Mouse (Mus musculus) midbrain, embryonic 12.5 days (tissue): Measurements from ENCODE around the gene Cyp2w1. TPM values are rescaled to one million over a fixed set of nuclear protein-coding genes. Genes with fewer than 3 reads are reported as not detected.
"Not testable (repeated sequence)": the region's sequence is repeated elsewhere in the genome, so short reads cannot be mapped to it uniquely, and the experiment has no call there.

Experiments
- ATAC-seq: fragments of 200-750 bp; cut with Nextera tagmentation; 2 replicates; pipeline ENCODE4 v1.8.0; 2017; ENCODE audit warnings: low read depth, moderate TSS enrichment, moderate library complexity; ENCODE audit not compliant: low FRiP score
- H3K27ac ChIP-seq: fragments of 300-500 bp; sonication (generic); replicated peaks from 2 replicates; pipeline ENCODE4 v1.5.1; 2016; ENCODE audit warnings: mild to moderate bottlenecking
- H3K27me3 ChIP-seq: fragments of 300-500 bp; sonication (generic); 2 replicates; pipeline ENCODE4 v1.6.1; 2016; ENCODE audit warnings: mild to moderate bottlenecking
- H3K36me3 ChIP-seq: fragments of 300-500 bp; sonication (generic); 2 replicates; pipeline ENCODE4 v1.6.1; 2016
- H3K4me1 ChIP-seq: fragments of 300-500 bp; sonication (generic); 2 replicates; pipeline ENCODE4 v1.6.1; 2016
- H3K4me2 ChIP-seq: fragments of 300-500 bp; sonication (generic); replicated peaks from 2 replicates; pipeline ENCODE4 v1.6.1; 2016; ENCODE audit warnings: mild to moderate bottlenecking, moderate library complexity
- H3K4me3 ChIP-seq: fragments of 300-500 bp; sonication (generic); 2 replicates; pipeline ENCODE4 v1.5.1; 2016; ENCODE audit warnings: mild to moderate bottlenecking
- H3K9ac ChIP-seq: fragments of 300-500 bp; sonication (generic); replicated peaks from 2 replicates; pipeline ENCODE4 v1.6.1; 2016; ENCODE audit warnings: mild to moderate bottlenecking, moderate library complexity
- H3K9me3 ChIP-seq: fragments of 300-500 bp; sonication (generic); 2 replicates; pipeline ENCODE4 v1.6.1; 2016; ENCODE audit warnings: mild to moderate bottlenecking
- WGBS: fragments of 180-500 bp; shearing (Covaris S2); methylation state at CpG from one replicate; pipeline ENCODE4 v1.1.7; 2016; 5-methylcytosine and 5-hydroxymethylcytosine counted together
- polyA plus RNA-seq: library from polyadenylated mRNA; unstranded; fragments of >200 nt; fragmentation: Nextera tagmentation; extraction: Ambion mirVana; gene quantifications from 2 replicates; pipeline ENCODE4 v1.2.1, GENCODE M21; 2016

Cyp2w1 gene
- polyA plus RNA-seq, 1 experiment from 2014 or later = 0.20 TPM

- Histone ChIP-seq H3K4me3 (no peak overlapping the region), H3K27me3 (no peaks in the 10 kb centered on the region), H3K4me2 (no peak overlapping the region), H3K36me3 (no peaks in the 10 kb centered on the region), H3K9ac (no peak overlapping the region), H3K9me3 (no peaks in the 10 kb centered on the region), H3K4me1 (peaks cover 8% of the 10 kb centered on the region; the same call in 1 of the 2 replicates), H3K27ac (no peak overlapping the region)
- WGBS = 67% methylated on average over 6 of the region's 6 CpGs
- no peak for ATAC-seq
These were observed 37.3 kb downstream of the Cyp2w1 start for GRCm38 (mm10) chr5:139389676-139390061.

GRCm38 (mm10) chr5:139390324-139391119 is 38.1 kb downstream of the Cyp2w1 start:
- 76% methylated on average over 5 of the region's 5 CpGs for WGBS
- not testable (repeated sequence) for H3K36me3 ChIP-seq, H3K9me3 ChIP-seq, H3K4me1 ChIP-seq, H3K27me3 ChIP-seq, H3K27ac ChIP-seq, ATAC-seq, H3K9ac ChIP-seq, H3K4me3 ChIP-seq, H3K4me2 ChIP-seq

- WGBS = 87% methylated on average over 11 of the region's 11 CpGs
- Histone ChIP-seq H3K4me1 (peaks cover 5% of the 10 kb centered on the region; the same call in 1 of the 2 replicates), H3K27me3 (no peaks in the 10 kb centered on the region), H3K4me3 (no peak overlapping the region), H3K9ac (no peak overlapping the region), H3K4me2 (no peak overlapping the region), H3K27ac (no peak overlapping the region), H3K36me3 (no peaks in the 10 kb centered on the region), H3K9me3 (no peaks in the 10 kb centered on the region)
- ATAC-seq = no peak
These were observed 39.0 kb downstream of the Cyp2w1 start for GRCm38 (mm10) chr5:139391309-139391990.

- Histone ChIP-seq H3K9ac (no peak overlapping the region), H3K4me1 (peaks cover 5% of the 10 kb centered on the region; the same call in 1 of the 2 replicates), H3K9me3 (no peaks in the 10 kb centered on the region), H3K36me3 (no peaks in the 10 kb centered on the region), H3K4me3 (no peak overlapping the region), H3K27me3 (no peaks in the 10 kb centered on the region), H3K4me2 (no peak overlapping the region), H3K27ac (no peak overlapping the region)
- 95% methylated on average over 37 of the region's 37 CpGs for WGBS
- no peak for ATAC-seq
These were observed 40.1 kb downstream of the Cyp2w1 start for GRCm38 (mm10) chr5:139392219-139393196.

- no peaks in the 10 kb centered on the region for H3K9me3 ChIP-seq
- peaks cover 7% of the 10 kb centered on the region; the same call in 1 of the 2 replicates for H3K4me1 ChIP-seq
- no peaks in the 10 kb centered on the region for H3K27me3 ChIP-seq
- H3K27ac ChIP-seq = no peak overlapping the region
- ATAC-seq = no peak
- H3K4me3 ChIP-seq = no peak overlapping the region
- H3K9ac ChIP-seq = no peak overlapping the region
- no peak overlapping the region for H3K4me2 ChIP-seq
- H3K36me3 ChIP-seq = no peaks in the 10 kb centered on the region
- WGBS = 91% methylated on average over 16 of the region's 16 CpGs
These were observed 40.8 kb downstream of the Cyp2w1 start for GRCm38 (mm10) chr5:139393197-139393588.

- 57% methylated on average over 7 of the region's 7 CpGs for WGBS
- H3K4me3 ChIP-seq = no peak overlapping the region
- H3K4me2 ChIP-seq = no peak overlapping the region
- H3K9me3 ChIP-seq = no peaks in the 10 kb centered on the region
- no peaks in the 10 kb centered on the region for H3K27me3 ChIP-seq
- H3K36me3 ChIP-seq = no peaks in the 10 kb centered on the region
- H3K9ac ChIP-seq = no peak overlapping the region
- no peak overlapping the region for H3K27ac ChIP-seq
- peaks cover 8% of the 10 kb centered on the region; the same call in 1 of the 2 replicates for H3K4me1 ChIP-seq
- no peak for ATAC-seq
These were observed 42.0 kb downstream of the Cyp2w1 start for GRCm38 (mm10) chr5:139394399-139394798.

GRCm38 (mm10) chr5:139395528-139395927 is 43.1 kb downstream of the Cyp2w1 start:
- H3K27ac ChIP-seq = no peak overlapping the region
- WGBS = 94% methylated on average over 4 of the region's 4 CpGs
- ATAC-seq = no peak

GRCm38 (mm10) chr5:139397359-139397916 is 45.0 kb downstream of the Cyp2w1 start:
- Histone ChIP-seq H3K9ac (no peak overlapping the region), H3K4me2 (no peak overlapping the region), H3K9me3 (no peaks in the 10 kb centered on the region), H3K27ac (no peak overlapping the region), H3K4me3 (no peak overlapping the region), H3K27me3 (no peaks in the 10 kb centered on the region), H3K36me3 (no peaks in the 10 kb centered on the region), H3K4me1 (peaks cover 3% of the 10 kb centered on the region; the same call in 1 of the 2 replicates)
- ATAC-seq = no peak
- 90% methylated on average over 4 of the region's 4 CpGs for WGBS

More at GRCm38 (mm10) chr5:139395528-139395927, 43.1 kb downstream of the Cyp2w1 start:
- Histone ChIP-seq H3K4me3 (no peak overlapping the region), H3K4me2 (no peak overlapping the region), H3K9ac (no peak overlapping the region), H3K9me3 (no peaks in the 10 kb centered on the region), H3K36me3 (no peaks in the 10 kb centered on the region), H3K27me3 (no peaks in the 10 kb centered on the region), H3K4me1 (peaks cover 3% of the 10 kb centered on the region; the same call in 1 of the 2 replicates)

- no peaks in the 10 kb centered on the region for H3K27me3 ChIP-seq
- ATAC-seq = no peak; the same call in 1 of the 2 replicates
- H3K36me3 ChIP-seq = no peaks in the 10 kb centered on the region
- no peak overlapping the region for H3K27ac ChIP-seq
- H3K4me2 ChIP-seq = no peak overlapping the region
- 45% methylated on average over 5 of the region's 5 CpGs for WGBS
- H3K4me3 ChIP-seq = no peak overlapping the region
- H3K9ac ChIP-seq = no peak overlapping the region
- peaks cover 3% of the 10 kb centered on the region; the same call in 1 of the 2 replicates for H3K4me1 ChIP-seq
- no peaks in the 10 kb centered on the region for H3K9me3 ChIP-seq
These were observed 45.7 kb downstream of the Cyp2w1 start for GRCm38 (mm10) chr5:139397959-139398753.

GRCm38 (mm10) chr5:139398786-139399185 is 46.4 kb downstream of the Cyp2w1 start:
- Histone ChIP-seq H3K27ac (no peak overlapping the region), H3K4me2 (no peak overlapping the region), H3K4me3 (no peak overlapping the region), H3K9ac (no peak overlapping the region), H3K27me3 (no peaks in the 10 kb centered on the region), H3K9me3 (no peaks in the 10 kb centered on the region), H3K36me3 (no peaks in the 10 kb centered on the region), H3K4me1 (peaks cover 3% of the 10 kb centered on the region; the same call in 1 of the 2 replicates)
- 83% methylated on average over 5 of the region's 5 CpGs for WGBS
- ATAC-seq = no peak

- H3K9ac ChIP-seq = no peak overlapping the region
- no peaks in the 10 kb centered on the region for H3K36me3 ChIP-seq
- H3K27ac ChIP-seq = no peak overlapping the region
- no peak for ATAC-seq
- H3K27me3 ChIP-seq = no peaks in the 10 kb centered on the region
- H3K4me2 ChIP-seq = no peak overlapping the region
- no peaks in the 10 kb centered on the region for H3K9me3 ChIP-seq
- H3K4me1 ChIP-seq = peaks cover 3% of the 10 kb centered on the region; the same call in 1 of the 2 replicates
- H3K4me3 ChIP-seq = no peak overlapping the region
- 93% methylated on average over 14 of the region's 14 CpGs for WGBS
These were observed 47.6 kb downstream of the Cyp2w1 start for GRCm38 (mm10) chr5:139399991-139400390.
